Mouse (Mus musculus) heart, postnatal 36 days (tissue): ENCODE data around the gene Rpl36-ps4. TPM values are rescaled to one million over a fixed set of nuclear protein-coding genes. Genes with fewer than 3 reads are reported as not detected.
A peak's percentile ranks its signal among the peaks of the same experiment; 100 is the strongest.
"Not testable (repeated sequence)": the region's sequence is repeated elsewhere in the genome, so short reads cannot be mapped to it uniquely, and the experiment has no call there.

ENCODE experiments used
- DNase-seq, 2 experiments: peaks; one replicate each; pipeline ENCODE4 v3.0.0; 2021 to 2022
- intact Hi-C: fragments of 180-260 bp; cut with DNase I; formaldehyde crosslinking; loops from one replicate; pipeline ENCODE4 v1.15.1; 2025
- total RNA-seq, 2 experiments: library from RNA; stranded (reverse); gene quantifications; 2 replicates each; pipeline ENCODE4 v1.2.3; 2021

The Rpl36-ps4 gene
- total RNA-seq, 2 experiments from 2014 or later: not detected

DNA sequence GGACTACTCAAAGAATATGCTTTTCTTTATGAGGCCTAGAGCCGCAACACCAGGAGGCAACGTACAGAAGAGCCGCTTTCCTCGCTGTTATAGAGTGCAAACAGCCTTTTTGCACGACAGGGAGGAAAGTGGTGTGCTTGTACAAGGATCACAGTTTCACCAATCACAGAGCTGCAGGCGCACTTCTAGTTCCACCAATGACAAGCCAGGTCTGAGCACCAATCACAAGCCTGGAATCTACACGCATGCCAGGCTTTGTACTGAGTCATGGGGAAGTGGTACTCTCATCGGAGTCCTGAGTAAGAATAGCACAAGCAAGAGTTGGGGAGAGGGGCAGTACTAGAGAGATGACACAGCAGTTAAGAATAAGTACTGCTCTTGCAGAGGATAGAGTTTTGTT is 14.0 kb downstream of the Rpl36-ps4 start:
- intact Hi-C loops: no loop called here

DNA sequence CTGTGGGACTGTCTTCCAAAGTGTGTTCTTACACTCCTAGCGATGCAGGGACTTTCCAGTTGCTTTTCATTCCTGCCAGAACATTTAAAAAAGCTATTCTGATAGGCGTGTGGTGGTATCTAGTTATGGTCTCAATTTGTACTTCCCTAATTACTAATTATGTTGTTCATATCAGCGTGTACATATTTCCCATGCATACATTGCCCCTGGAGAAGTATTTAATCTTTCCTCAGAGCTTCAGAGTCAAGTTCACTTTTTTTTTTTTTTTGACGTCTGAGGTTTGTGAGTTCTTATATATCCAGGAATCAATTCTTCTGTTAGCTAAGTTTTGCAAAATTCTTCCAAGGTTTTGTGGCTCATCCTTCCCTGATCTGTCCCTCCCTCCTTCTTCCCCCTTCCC is 15.4 kb downstream of the Rpl36-ps4 start:
- intact Hi-C loops: no loop called here
- DNase-seq: no peak

More for the DNA sequence above, 14.0 kb downstream of the Rpl36-ps4 start:
- DNase-seq: no peak

DNA sequence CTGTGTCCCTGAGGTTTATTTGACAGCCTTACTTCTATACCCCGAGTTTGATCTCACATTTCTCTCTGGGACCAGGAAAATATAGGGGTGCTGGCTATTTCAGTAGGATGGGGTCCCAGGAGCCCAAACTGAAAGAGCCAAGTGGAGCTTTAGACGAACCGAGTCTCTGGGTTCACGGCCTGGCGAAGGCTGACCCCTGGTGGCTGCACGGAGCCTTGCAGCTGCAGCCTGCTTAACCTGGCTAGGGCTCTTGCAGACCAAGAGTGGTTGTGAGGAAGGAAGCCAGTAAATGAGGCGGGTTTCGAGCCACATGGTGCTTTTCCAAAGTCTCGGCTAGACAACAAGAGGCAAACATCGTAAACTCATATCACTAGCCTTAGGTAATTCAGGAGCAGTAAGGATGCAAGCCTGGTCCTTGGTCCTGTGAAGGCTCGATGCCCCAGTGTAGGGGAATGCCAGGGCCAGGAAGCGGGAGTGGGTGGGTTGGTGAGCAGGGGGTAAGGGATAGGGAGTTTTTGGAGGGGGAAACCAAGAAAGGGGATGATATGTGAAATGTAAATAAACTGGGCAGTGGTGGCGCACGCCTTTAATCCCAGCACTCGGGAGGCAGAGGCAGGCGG is 28.3 kb downstream of the Rpl36-ps4 start:
- intact Hi-C loops: loop anchor here (1.0 to 2.0 kb wide), 2 partner anchors 72 to 257 kb away; no protein-coding TSS in a partner anchor
- peak; percentile 73 to 83 for DNase-seq

DNA sequence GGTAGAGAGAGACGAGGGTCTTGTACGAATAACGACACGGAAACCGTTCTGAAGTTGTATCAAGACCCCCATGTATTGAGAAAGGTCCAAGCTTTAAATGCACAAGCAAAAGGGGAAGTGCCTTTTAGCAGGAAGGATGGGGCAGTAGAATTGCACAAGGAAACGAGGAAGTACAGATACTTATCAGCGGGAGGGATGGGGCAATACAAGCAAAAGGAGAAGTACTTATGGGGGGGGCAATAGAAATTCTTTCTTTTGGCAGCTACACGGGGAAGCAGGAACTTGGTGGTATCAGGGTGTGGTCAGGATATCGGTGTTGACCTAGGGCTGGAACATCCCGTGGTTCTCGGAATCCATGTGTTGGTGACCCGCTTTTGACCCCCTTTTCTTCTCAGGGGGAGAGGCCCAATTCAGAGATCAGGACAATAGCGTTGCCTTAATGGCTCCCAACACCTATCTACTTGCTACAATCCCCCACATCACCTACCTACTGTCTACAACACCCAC is 33.9 kb downstream of the Rpl36-ps4 start:
- intact Hi-C loops, DNase-seq: not testable (repeated sequence)

DNA sequence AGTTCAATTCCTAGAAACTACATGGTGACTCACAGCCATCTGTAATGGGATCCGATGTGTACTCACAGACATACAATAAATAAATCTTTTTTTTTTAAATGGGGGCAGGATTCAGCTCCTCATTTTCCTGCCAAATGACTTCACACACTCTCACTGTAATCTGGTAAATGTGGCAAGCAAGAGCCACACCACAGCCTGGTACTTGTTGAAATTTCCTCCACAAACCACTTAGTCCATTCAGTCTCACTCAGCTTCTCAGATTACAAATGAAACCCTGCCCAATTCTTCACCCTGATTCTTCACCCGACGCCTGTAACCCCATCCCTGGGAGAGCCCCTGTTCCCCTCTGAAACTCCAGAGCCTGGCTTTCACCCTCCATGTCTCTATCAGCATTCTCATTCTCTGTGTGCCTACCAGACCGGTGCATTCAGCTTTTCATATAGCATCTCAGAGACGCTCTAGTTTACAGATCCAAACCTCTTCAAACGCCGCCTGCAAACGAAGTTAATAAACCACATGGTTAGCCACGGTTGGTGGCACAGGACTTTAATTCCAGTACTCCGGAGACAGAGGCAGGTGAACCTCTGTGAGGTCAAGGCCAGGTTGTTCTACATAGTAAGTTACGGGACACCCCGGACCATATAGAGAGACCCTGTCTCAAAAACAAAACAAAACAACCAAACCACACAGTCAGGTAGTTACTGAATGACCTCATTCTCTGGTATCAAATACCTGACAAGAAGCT is 36.5 kb downstream of the Rpl36-ps4 start:
- intact Hi-C loops: no loop called here
- DNase-seq: no peak

DNA sequence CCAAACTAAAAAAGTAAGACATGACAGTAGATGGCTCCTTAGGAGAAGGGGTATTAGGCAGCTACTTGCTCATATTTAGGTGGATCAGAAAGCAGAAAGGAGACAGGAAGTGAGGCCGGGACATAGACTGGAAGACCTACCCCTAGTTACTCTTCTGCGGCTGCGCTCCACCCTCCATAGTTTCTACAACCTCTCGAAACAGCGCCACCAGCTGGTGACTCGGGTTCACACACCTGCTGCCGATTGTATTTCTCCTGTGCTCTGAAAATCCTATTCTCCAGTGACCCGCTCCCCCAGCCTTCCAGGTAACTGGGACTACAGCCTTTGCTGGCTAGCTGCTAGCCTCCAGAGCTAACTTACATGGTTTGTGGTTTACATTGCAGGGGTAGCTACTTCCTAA is 37.5 kb downstream of the Rpl36-ps4 start:
- intact Hi-C loops: no loop called here

DNA sequence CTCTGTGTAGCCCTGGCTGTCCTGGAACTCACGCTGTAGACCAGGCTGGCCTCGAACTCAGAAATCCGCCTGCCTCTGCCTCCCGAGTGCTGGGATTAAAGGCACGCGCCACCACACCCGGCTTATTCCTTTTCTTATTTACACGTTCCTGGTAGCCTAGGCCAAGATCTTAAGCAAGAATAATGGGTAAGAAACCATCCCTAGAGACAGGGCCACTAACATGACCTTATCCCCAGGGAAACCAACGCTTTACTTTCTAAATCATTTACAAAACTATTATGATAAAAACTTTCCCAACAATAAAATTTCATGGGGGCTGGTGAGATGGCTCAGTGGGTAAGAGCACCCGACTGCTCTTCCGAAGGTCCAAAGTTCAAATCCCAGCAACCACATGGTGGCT is 38.6 kb downstream of the Rpl36-ps4 start:
- intact Hi-C loops, DNase-seq: not testable (repeated sequence)

More for the DNA sequence above, 37.5 kb downstream of the Rpl36-ps4 start:
- no peak for DNase-seq

DNA sequence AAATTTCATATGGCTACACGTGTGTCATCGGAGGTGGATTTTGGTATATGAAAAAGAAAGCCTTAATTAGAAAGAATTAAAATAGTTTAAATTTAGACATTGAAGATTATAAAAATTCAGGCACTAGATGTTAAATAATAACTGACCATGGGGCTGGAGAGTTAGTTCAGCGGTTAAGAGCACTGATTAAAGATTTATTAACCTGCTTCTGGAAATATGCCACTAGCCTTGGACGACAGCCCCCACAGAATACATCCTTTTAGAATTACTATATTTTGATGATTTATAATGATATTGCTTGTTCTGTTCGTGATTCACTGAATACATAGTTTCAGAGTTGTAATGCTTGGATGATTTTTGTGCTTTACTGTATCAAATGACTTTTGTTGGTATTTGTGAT is 39.2 kb downstream of the Rpl36-ps4 start:
- DNase-seq, intact Hi-C loops: not testable (repeated sequence)

DNA sequence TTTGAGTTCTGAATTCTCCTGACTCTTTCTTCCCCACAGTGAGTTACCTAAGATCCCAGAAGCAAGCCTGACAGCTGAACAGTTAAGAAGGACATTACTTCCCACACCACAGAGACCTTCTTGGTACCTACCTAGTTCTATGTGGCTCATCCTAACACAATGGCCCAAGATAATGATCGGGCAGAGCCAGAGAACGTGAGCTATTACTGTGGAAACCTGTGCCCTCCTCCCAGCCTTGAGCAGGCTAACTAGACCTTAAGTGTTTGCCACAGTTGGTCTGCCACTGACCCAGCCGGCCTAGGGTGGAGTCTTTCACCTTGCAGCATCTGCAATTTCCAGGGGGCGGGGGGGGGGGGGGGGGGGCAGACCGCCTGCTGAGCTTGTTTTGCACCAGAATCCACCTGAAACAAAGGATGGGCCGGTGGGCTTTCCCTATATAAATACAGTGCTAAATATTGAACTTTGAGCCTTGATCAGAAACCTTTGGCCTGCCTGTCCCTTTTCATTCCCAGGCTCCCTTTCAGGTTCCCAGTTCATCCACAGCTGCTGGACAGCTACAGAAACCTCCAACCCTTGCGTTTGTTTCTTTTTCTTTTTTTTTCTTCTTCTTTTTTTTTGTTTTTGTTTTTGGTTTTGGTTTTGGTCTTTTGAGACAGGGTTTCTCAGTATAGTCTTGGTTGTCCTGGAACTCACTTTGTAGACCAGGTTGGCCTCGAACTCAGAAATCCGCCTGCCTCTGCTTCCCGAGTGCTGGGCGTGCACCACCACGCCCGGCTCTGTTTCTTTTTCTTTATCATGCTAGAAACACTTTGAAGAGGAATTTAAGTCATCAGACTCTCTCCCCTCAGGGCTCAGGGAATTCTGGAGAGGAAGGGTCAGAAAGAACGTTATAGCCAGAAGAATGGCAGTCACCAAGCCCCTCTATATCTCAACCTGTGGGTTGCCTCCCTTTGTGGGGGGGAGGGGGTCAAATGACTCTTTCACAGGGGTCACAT is 42.6 kb downstream of the Rpl36-ps4 start:
- DNase-seq: no peak
- intact Hi-C loops: no loop called here

DNA sequence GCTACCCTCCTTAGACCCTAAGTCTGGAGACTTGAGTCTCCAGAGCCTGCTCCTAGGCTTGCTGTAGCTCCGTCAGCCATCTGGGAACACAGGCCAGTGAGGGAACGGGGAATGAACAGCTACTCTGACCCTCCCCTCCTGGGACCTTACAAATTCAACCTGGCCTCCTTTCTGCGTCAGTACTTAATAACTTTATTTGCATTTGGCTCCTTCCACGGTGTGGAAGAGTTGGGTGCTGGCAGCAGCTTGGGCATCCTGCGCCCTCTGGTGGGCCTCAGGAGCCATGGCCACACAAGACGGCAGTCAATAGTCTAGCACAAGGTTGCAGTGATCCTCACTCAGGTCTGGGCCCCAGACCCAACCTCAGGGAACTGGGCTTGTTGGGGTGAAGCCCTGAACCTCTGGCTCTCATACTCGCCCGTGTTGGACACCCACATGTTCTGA is 47.7 kb downstream of the Rpl36-ps4 start:
- DNase-seq, intact Hi-C loops: not testable (repeated sequence)

Other genes with a start within 250 kb of the Rpl36-ps4 start
- 10 to 100 TPM; 12.8 to 17.1 TPM for gene Msh2, start 248.6 kb upstream of the Rpl36-ps4 start, total RNA-seq
- not detected for gene Kcnk12, start 123.0 kb upstream of the Rpl36-ps4 start, total RNA-seq
- 10 to 100 TPM in 1 of 2 experiments, 1 to 10 TPM in 1; 7.9 to 11.0 TPM for gene Msh6, start 54.1 kb downstream of the Rpl36-ps4 start, total RNA-seq
- 10 to 100 TPM; 34.4 to 42.4 TPM for gene Fbxo11, start 144.3 kb downstream of the Rpl36-ps4 start, total RNA-seq